Mouse (Mus musculus): ENCODE data around the gene Rapgef2.

DNA sequence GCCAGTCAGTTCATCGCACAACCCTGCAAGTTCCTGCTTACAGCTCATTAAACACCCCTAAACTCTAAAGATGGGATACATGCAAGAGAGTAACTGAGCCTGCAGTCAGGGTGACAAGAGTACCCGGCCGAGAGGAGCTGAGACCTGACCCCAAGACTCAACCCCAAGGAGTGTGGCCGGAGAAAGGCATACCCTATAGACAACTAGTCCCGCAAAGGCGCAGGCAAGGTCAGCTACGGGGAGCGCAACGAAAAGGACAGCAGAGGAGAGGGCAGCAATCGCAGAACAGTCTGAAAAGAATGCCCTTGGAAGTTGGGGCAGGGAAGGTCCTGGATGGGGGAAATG lies 314 bp downstream of the Rapgef2 start:
- TF ChIP-seq GATA1 (IDR thresholded peaks at IDR 0.05; ENCODE audit: low read length), result no peak
- TF ChIP-seq TAL1 (IDR thresholded peaks at IDR 0.05; ENCODE audit: low read length), result no peak
